Mouse (Mus musculus): ENCODE results near the gene Emx1.
"Not testable (repeated sequence)": the region's sequence is repeated elsewhere in the genome, so short reads cannot be mapped to it uniquely, and the experiment has no call there.

GRCm38 (mm10) chr6:85156551-85156950, 30.7 kb upstream of the Emx1 start:
- not testable (repeated sequence) for TF ChIP-seq CTCF (IDR thresholded peaks at IDR 0.05; ENCODE audit: borderline replicate concordance, extremely low read depth, insufficient read depth, insufficient read length); POLR2A (IDR thresholded peaks at IDR 0.05; ENCODE audit: borderline replicate concordance, extremely low read depth, insufficient read depth, insufficient read length, poor library complexity, severe bottlenecking)

Data from brain, embryonic 14.5 days (tissue).